Mouse (Mus musculus): ENCODE results near the gene Scgb3a1. TPM values are rescaled to one million over a fixed set of nuclear protein-coding genes. Genes with fewer than 3 reads are reported as not detected.

Gene Scgb3a1
- total RNA-seq (2021), result 1 to 10 TPM in 1 of 2 experiments, not detected in 1; 1.2 TPM

GRCm38 (mm10) chr11:49663310-49663709, at the start of gene Scgb3a1:
Gene Scgb3a1, plus strand, starts transcription at chr11:49663610.
- no peak for DNase-seq
- intact Hi-C loops (cut with DNase I), result no loop called here

GRCm38 (mm10) chr11:49615856-49616725, 47.3 kb upstream of the Scgb3a1 start:
- intact Hi-C loops (cut with DNase I), result no loop called here
- no peak for DNase-seq

GRCm38 (mm10) chr11:49618476-49618875, 44.9 kb upstream of the Scgb3a1 start:
- intact Hi-C loops (cut with DNase I), result no loop called here
- DNase-seq, result no peak

- intact Hi-C loops (cut with DNase I), result no loop called here
- DNase-seq, result no peak
These were observed 41.5 kb upstream of the Scgb3a1 start for GRCm38 (mm10) chr11:49621953-49622352.

GRCm38 (mm10) chr11:49624156-49624555, 39.3 kb upstream of the Scgb3a1 start:
- no peak for DNase-seq
- intact Hi-C loops (cut with DNase I), result no loop called here

- no peak for DNase-seq
- intact Hi-C loops (cut with DNase I), result no loop called here
These were observed 37.5 kb upstream of the Scgb3a1 start for GRCm38 (mm10) chr11:49625863-49626262.

GRCm38 (mm10) chr11:49626748-49627147, 36.7 kb upstream of the Scgb3a1 start:
- DNase-seq, result no peak
- intact Hi-C loops (cut with DNase I), result no loop called here

- intact Hi-C loops (cut with DNase I), result loop anchor here (5.0 kb wide), 1 partner anchor 34 kb away; no protein-coding TSS in a partner anchor
- DNase-seq, result no peak
These were observed 32.3 kb upstream of the Scgb3a1 start for GRCm38 (mm10) chr11:49631154-49631553.

- intact Hi-C loops (cut with DNase I), result loop anchor here (5.0 kb wide), 1 partner anchor 35 kb away; no protein-coding TSS in a partner anchor
These were observed 31.2 kb upstream of the Scgb3a1 start for GRCm38 (mm10) chr11:49632256-49632655.

GRCm38 (mm10) chr11:49634101-49634500, 29.3 kb upstream of the Scgb3a1 start:
- no peak for DNase-seq
- intact Hi-C loops (cut with DNase I), result loop anchor here (5.0 kb wide), 1 partner anchor 37 kb away; no protein-coding TSS in a partner anchor

More at GRCm38 (mm10) chr11:49632256-49632655, 31.2 kb upstream of the Scgb3a1 start:
- DNase-seq, result no peak

GRCm38 (mm10) chr11:49635671-49636070, 27.7 kb upstream of the Scgb3a1 start:
- intact Hi-C loops (cut with DNase I), result no loop called here
- no peak for DNase-seq

- no peak for DNase-seq
- intact Hi-C loops (cut with DNase I), result no loop called here
These were observed 27.0 kb upstream of the Scgb3a1 start for GRCm38 (mm10) chr11:49636449-49636848.

GRCm38 (mm10) chr11:49645677-49646076, 17.7 kb upstream of the Scgb3a1 start:
- intact Hi-C loops (cut with DNase I), result no loop called here
- no peak for DNase-seq

GRCm38 (mm10) chr11:49650113-49650993, 13.1 kb upstream of the Scgb3a1 start:
- intact Hi-C loops (cut with DNase I), result no loop called here
- no peak for DNase-seq

- no peak for DNase-seq
- intact Hi-C loops (cut with DNase I), result no loop called here
These were observed 12.2 kb upstream of the Scgb3a1 start for GRCm38 (mm10) chr11:49650994-49651761.

GRCm38 (mm10) chr11:49651762-49652322, 11.6 kb upstream of the Scgb3a1 start:
- intact Hi-C loops (cut with DNase I), result loop anchor here (2.0 kb wide), 3 partner anchors 61 to 217 kb away; partner anchors contain the start of gene Cnot6
- DNase-seq, result no peak

GRCm38 (mm10) chr11:49652401-49653078, 10.9 kb upstream of the Scgb3a1 start:
- intact Hi-C loops (cut with DNase I), result loop anchor here (2.0 kb wide), 3 partner anchors 60 to 216 kb away; partner anchors contain the start of gene Cnot6
- DNase-seq, result peak; percentile 85 to 92

- intact Hi-C loops (cut with DNase I), result loop anchor here (2.0 kb wide), 3 partner anchors 60 to 216 kb away; partner anchors contain the start of gene Cnot6
These were observed 10.4 kb upstream of the Scgb3a1 start for GRCm38 (mm10) chr11:49653079-49653408.

GRCm38 (mm10) chr11:49654651-49655050, 8.8 kb upstream of the Scgb3a1 start:
- DNase-seq, result no peak
- intact Hi-C loops (cut with DNase I), result no loop called here

More at GRCm38 (mm10) chr11:49653079-49653408, 10.4 kb upstream of the Scgb3a1 start:
- DNase-seq, result no peak

Measured in heart, postnatal 36 days (tissue).